Mouse (Mus musculus) bone marrow macrophage, adult 2 months (primary cell): ENCODE results near the gene Pnpla2.

Experiments used
- CTCF ChIP-seq: IDR thresholded peaks from 2 replicates; pipeline ENCODE4 v1.5.1; 2012; ENCODE audit warnings: low read depth, mild to moderate bottlenecking, low read length, moderate library complexity
- POLR2A ChIP-seq: IDR thresholded peaks from 2 replicates; pipeline ENCODE4 v1.6.1; 2012; ENCODE audit warnings: mild to moderate bottlenecking, low read depth, low read length, borderline replicate concordance

DNA sequence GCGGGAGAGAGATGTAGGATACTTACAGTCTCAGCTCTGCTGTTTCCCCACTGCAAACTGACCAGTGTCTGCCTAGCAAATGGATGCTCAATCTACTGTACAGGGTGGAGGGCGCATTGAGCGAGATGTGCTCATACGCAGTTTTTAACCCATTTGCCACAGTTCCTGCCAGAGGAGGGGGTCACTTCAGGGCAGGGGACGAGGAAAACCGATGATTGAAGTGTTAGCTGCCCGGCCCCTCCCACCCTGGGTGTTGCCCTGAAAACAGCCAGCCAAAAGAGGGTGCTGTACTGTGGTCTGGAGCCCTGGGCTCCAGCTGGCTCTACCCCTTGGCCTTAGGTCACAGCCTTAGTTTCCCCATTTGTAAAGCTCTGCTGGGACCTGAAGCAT lies 22.0 kb downstream of the Pnpla2 start:
- TF ChIP-seq CTCF = no peak
- no peak for TF ChIP-seq POLR2A
